8 mouse cellular contexts compared by ENCODE assay signal in the genomic region with DNA sequence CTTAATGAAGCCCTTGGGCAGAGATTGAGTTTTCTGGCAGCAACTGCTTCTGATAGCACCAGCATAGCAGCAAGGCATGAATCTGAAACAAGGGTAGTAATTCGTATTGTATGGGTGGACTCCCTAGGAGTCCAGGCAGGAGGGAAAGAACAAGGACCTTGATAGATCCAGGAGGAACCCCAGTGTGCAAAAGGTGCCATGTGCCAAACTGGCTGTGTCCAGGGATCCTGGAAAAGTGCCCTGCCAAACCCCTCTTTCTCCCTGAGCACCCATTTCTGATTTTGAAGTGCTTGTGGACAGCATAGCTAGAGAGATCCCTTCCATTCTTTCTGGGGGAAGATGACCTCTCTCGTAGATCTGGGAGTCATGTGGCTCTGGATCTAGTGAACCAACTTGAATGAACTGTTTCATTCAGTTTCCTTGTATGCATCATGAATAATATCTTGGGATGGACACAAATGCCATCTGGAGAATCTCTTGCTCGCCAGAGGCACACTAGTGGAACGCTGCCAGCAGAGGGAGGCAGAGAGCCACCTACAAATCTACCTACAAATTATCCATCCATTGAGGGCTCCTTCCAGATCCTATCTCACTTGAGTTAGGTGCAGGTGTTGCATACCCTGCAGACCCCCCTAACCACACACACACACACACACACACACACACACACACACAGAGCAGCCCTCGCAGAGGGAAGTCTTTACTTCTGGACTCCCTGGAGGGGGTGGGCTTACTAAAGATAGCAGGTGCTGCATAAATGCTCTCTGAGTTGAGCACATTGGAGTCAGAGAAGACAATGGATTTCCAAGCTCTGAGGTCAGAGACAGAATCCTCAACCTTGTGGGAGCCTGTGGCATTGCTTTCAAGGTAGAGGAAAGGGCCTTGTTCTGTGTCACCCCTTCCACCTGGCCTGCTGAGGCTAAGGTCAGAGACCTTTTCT. TPM values are rescaled to one million over a fixed set of nuclear protein-coding genes. Genes with fewer than 3 reads are reported as not detected.
DNase-seq lines count a peak whose midpoint lies in the region; ATAC-seq and TF ChIP-seq lines count a peak whose summit lies in the region.

No protein-coding gene starts in this region.

- in situ Hi-C loops in ES-E14 (cut with MboI; ENCODE audit: low sequenced_read_pairs in 2 of 2, unreplicated experiment in 2 of 2) = loop anchor here (5.0 to 25.0 kb wide), 3 partner anchors 113 to 463 kb away; a partner anchor contains a TSS

- H3K4me1 ChIP-seq in ES-E14 (ENCODE audit: control insufficient read depth in 2 of 2, insufficient read depth in 2 of 2, low read length in 2 of 2, poor library complexity in 1 of 2) = peaks cover 0 to 10% of the 10 kb centered on the region in 2 experiments; a peak in 1 of 4 replicates
- H3K4me1 ChIP-seq in midbrain, embryonic 14.5 days (ENCODE audit: control insufficient read depth, insufficient read depth, low read length) = peaks cover 10% of the 10 kb centered on the region

- WGBS in midbrain, embryonic 14.5 days = 20% methylated on average over 5 of the region's 5 CpGs

- no peak overlapping the region for H3K27ac ChIP-seq in ES-E14 (ENCODE audit: insufficient read depth, low read depth, low read length, poor library complexity, severe bottlenecking)
- no peak overlapping the region for H3K27ac ChIP-seq in midbrain, embryonic 14.5 days (replicated peaks; ENCODE audit: low read depth, low read length)

- no peaks in the 10 kb centered on the region for H3K27me3 ChIP-seq in midbrain, embryonic 14.5 days (ENCODE audit: control insufficient read depth, insufficient read depth, low read length)

- DNase-seq in CD4-positive helper T cell, adult 2 months (ENCODE audit: low read depth, low spot score) = peak; percentile 73
- peak; percentile 59 for DNase-seq in ES-E14 (ENCODE audit: low read depth, low spot score)
- DNase-seq in cerebellum, adult 8-10 months = peak; percentile 82
- DNase-seq in gastrocnemius, postnatal 4 days (ENCODE audit: low spot score in 2 of 2) = peak; percentile 58 to 76
- peak; percentile 75 to 78 for DNase-seq in layer of hippocampus, postnatal 36 days
- peak; percentile 91 for DNase-seq in midbrain, embryonic 14.5 days
- peak; percentile 60 to 80 for DNase-seq in spleen, postnatal 10 days (ENCODE audit: low spot score in 2 of 2)

- no peak for ATAC-seq in midbrain, embryonic 14.5 days (ENCODE audit: low FRiP score, low TSS enrichment)
- no peak for ATAC-seq in monocyte, adult 5-6 weeks (replicated peaks; ENCODE audit: insufficient number of reproducible peaks, low FRiP score, low TSS enrichment, poor library complexity, severe bottlenecking)

- no peak overlapping the region for H3K4me3 ChIP-seq in ES-E14 (ENCODE audit: insufficient read depth in 1 of 2, low read depth in 1 of 2, low read length in 2 of 2, poor library complexity in 1 of 2, severe bottlenecking in 1 of 2)
- no peak overlapping the region for H3K4me3 ChIP-seq in midbrain, embryonic 14.5 days (replicated peaks; ENCODE audit: low read depth, low read length)

- no peaks in the 10 kb centered on the region for H3K9me3 ChIP-seq in ES-E14 (ENCODE audit: control insufficient read depth, insufficient read depth, low read depth, low read length)
- no peaks in the 10 kb centered on the region for H3K9me3 ChIP-seq in midbrain, embryonic 14.5 days (ENCODE audit: control insufficient read depth, low read length)

- no peak overlapping the region for H3K9ac ChIP-seq in ES-E14 (ENCODE audit: insufficient read depth, low read depth, low read length, poor library complexity, severe bottlenecking)
- 0 out of 2 replicates have a peak overlapping the region, but pooled peaks have one; percentile 12 for H3K9ac ChIP-seq in midbrain, embryonic 14.5 days (replicated peaks; ENCODE audit: low read length)

- no peak overlapping the region for H3K4me2 ChIP-seq in midbrain, embryonic 14.5 days (ENCODE audit: low read length)

- H3K36me3 ChIP-seq in ES-E14 (ENCODE audit: control insufficient read depth, insufficient read depth, low read length, poor library complexity, severe bottlenecking) = no peaks in the 10 kb centered on the region
- H3K36me3 ChIP-seq in midbrain, embryonic 14.5 days (ENCODE audit: control insufficient read depth, insufficient read depth, low read length) = no peaks in the 10 kb centered on the region

TF ChIP-seq in ES-E14, 5 proteins besides CTCF, POLR2A, EP300 and RAD21:
- TF ChIP-seq MAFK (IDR thresholded peaks at IDR 0.05; ENCODE audit: insufficient read depth, low read depth, low read length) (no peak), CHD2 (IDR thresholded peaks at IDR 0.05; ENCODE audit: low read depth, low read length) (no peak), ZC3H11A (IDR thresholded peaks at IDR 0.05; ENCODE audit: borderline replicate concordance, low read depth, low read length) (peak; percentile 99)

RNA-seq across cellular contexts. Expression of a gene that starts 4.4 kb away (rescaled TPM):
- 47.3 and 62.5 TPM in 2 replicates for total RNA-seq in ES-E14 (2012; rRNA removed)
- 10 to 100 TPM; 40.9 to 45.4 TPM for total RNA-seq in gastrocnemius, postnatal 4 days (2021)
- total RNA-seq in layer of hippocampus, postnatal 36 days (2021) = 10 to 100 TPM; 52.9 to 57.5 TPM
- 24.3 and 32.4 TPM in 2 replicates for polyA plus RNA-seq in midbrain, embryonic 14.5 days (2014; fragmentation: Nextera tagmentation; extraction: Ambion mirVana)
- total RNA-seq in monocyte, adult 5-6 weeks (2017) = 40.0 to 69.7 TPM (median 50.1 TPM) in 3 replicates

RNA-seq across cellular contexts. Expression of a gene that starts 40.4 kb away (rescaled TPM):
- 10.4 and 13.6 TPM in 2 replicates for total RNA-seq in ES-E14 (2012; rRNA removed)
- 10 to 100 TPM; 12.5 to 13.2 TPM for total RNA-seq in gastrocnemius, postnatal 4 days (2021)
- 10 to 100 TPM; 21.1 to 22.1 TPM for total RNA-seq in layer of hippocampus, postnatal 36 days (2021)
- polyA plus RNA-seq in midbrain, embryonic 14.5 days (2014; fragmentation: Nextera tagmentation; extraction: Ambion mirVana) = 20.7 and 26.3 TPM in 2 replicates
- total RNA-seq in monocyte, adult 5-6 weeks (2017) = 6.1 to 17.0 TPM (median 8.7 TPM) in 3 replicates
